Mouse (Mus musculus): ENCODE results near the gene Sgms2. TPM values are rescaled to one million over a fixed set of nuclear protein-coding genes. Genes with fewer than 3 reads are reported as not detected.
A peak's percentile ranks its signal among the peaks of the same experiment; 100 is the strongest.
"Not testable (repeated sequence)": the region's sequence is repeated elsewhere in the genome, so short reads cannot be mapped to it uniquely, and the experiment has no call there.

Sgms2 gene
- polyA plus RNA-seq, 1 experiment from 2014 or later: 9.1 TPM

DNA sequence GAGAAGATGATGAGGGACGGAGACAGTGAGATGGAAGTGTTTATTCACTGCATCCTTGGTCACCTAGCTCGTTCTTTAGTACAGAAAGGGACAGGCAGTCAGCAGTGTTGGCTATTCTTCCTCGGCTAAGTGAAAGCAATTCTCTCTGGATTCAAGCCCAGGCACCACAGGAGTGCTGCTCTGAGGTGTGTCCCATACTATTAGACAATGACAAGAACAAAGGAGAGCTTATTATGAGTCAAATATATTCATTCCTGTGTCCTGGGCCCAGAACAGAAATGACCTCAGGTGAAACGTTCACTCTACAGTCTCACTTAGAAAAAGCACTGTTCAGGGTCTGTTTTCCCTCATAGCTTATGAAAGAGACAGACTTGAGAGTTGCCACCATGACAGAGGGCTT is 151.9 kb downstream of the Sgms2 start:
- ATAC-seq (ENCODE audit: low FRiP score, low TSS enrichment): no peak
- H3K27me3 ChIP-seq (ENCODE audit: control insufficient read depth, insufficient read depth, low read length): no peaks in the 10 kb centered on the region
- H3K4me3 ChIP-seq (ENCODE audit: low read depth, low read length): no peak overlapping the region
- H3K4me1 ChIP-seq (replicated peaks; ENCODE audit: control insufficient read depth, insufficient read depth): peaks cover 5% of the 10 kb centered on the region
- no peak for DNase-seq (ENCODE audit: low spot score)
- H3K36me3 ChIP-seq (ENCODE audit: control insufficient read depth, insufficient read depth, low read length): no peaks in the 10 kb centered on the region
- no peak overlapping the region for H3K9ac ChIP-seq (ENCODE audit: low read length)
- 0 out of 2 replicates have a peak overlapping the region, but pooled peaks have one; percentile 20 for H3K27ac ChIP-seq (replicated peaks)
- no peaks in the 10 kb centered on the region for H3K9me3 ChIP-seq (ENCODE audit: control insufficient read depth, low read length)
- no peak overlapping the region for H3K4me2 ChIP-seq (replicated peaks; ENCODE audit: low read depth)
- TF ChIP-seq EP300 (optimal IDR thresholded peaks at IDR 0.05) (no peak), CTCF (IDR thresholded peaks at IDR 0.05; ENCODE audit: low read depth) (no peak)
- WGBS: 60% methylated on average over 4 of the region's 4 CpGs

- not testable (repeated sequence) for ATAC-seq (ENCODE audit: low FRiP score, low TSS enrichment); H3K27ac ChIP-seq (replicated peaks); H3K4me3 ChIP-seq (ENCODE audit: low read depth, low read length); H3K4me1 ChIP-seq (replicated peaks; ENCODE audit: control insufficient read depth, insufficient read depth); H3K9me3 ChIP-seq (ENCODE audit: control insufficient read depth, low read length); DNase-seq (ENCODE audit: low spot score); H3K36me3 ChIP-seq (ENCODE audit: control insufficient read depth, insufficient read depth, low read length); H3K9ac ChIP-seq (ENCODE audit: low read length); H3K4me2 ChIP-seq (replicated peaks; ENCODE audit: low read depth); H3K27me3 ChIP-seq (ENCODE audit: control insufficient read depth, insufficient read depth, low read length)
- 96% methylated on average over 7 of the region's 7 CpGs for WGBS
Measured at GRCm38 (mm10) chr3:131337749-131338148, 153.5 kb downstream of the Sgms2 start.

DNA sequence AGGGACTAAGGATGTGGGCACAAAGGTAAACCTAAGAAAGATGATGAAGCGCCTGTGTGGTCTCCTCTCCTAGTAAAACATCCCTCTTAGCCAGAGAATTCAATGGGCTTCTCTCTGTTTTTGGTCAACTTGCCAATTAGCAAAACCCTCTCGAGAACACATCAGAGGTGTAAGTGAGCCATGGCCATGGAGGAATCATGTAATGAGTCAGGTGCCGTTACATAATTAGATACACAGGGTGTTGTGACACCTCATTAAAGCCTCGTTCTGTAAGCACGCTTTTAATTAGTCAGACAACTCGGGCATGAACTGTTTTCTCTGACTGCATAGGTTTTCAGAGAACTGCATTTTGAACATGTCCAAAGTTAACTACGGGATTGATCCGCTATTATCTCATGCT is 154.6 kb downstream of the Sgms2 start:
- Histone ChIP-seq H3K9me3 (ENCODE audit: control insufficient read depth, low read length) (no peaks in the 10 kb centered on the region), H3K27me3 (ENCODE audit: control insufficient read depth, insufficient read depth, low read length) (no peaks in the 10 kb centered on the region), H3K4me1 (replicated peaks; ENCODE audit: control insufficient read depth, insufficient read depth) (peaks cover 5% of the 10 kb centered on the region), H3K4me3 (ENCODE audit: low read depth, low read length) (no peak overlapping the region), H3K36me3 (ENCODE audit: control insufficient read depth, insufficient read depth, low read length) (no peaks in the 10 kb centered on the region), H3K4me2 (replicated peaks; ENCODE audit: low read depth) (no peak overlapping the region), H3K9ac (ENCODE audit: low read length) (no peak overlapping the region), H3K27ac (replicated peaks) (no peak overlapping the region)
- 88% methylated on average over 8 of the region's 8 CpGs for WGBS
- DNase-seq (ENCODE audit: low spot score) (no peak), ATAC-seq (ENCODE audit: low FRiP score, low TSS enrichment) (no peak)
- TF ChIP-seq CTCF (IDR thresholded peaks at IDR 0.05; ENCODE audit: low read depth): no peak
- TF ChIP-seq EP300 (optimal IDR thresholded peaks at IDR 0.05): no peak

DNA sequence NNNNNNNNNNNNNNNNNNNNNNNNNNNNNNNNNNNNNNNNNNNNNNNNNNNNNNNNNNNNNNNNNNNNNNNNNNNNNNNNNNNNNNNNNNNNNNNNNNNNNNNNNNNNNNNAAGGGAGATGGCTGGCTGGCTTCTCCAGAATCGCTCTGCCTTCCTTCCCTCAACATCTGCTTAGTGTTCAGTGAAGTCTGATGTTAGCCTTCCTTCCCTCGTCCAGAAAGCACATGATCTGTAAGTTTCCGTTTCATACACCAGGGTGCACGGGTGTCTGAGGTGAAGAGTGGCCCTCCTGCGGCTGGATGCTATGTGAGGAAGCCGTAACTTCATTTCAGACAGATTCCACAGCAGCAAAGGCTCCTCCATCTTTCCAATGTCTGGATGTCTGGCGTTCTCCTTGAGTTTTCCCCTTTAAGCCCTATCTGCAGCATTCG is 156.1 kb downstream of the Sgms2 start:
- Histone ChIP-seq H3K27me3 (ENCODE audit: control insufficient read depth, insufficient read depth, low read length) (no peaks in the 10 kb centered on the region), H3K4me1 (replicated peaks; ENCODE audit: control insufficient read depth, insufficient read depth) (peaks cover 5% of the 10 kb centered on the region; the same call in 1 of the 2 replicates)
- WGBS: 45% methylated on average over 8 of the region's 8 CpGs

DNA sequence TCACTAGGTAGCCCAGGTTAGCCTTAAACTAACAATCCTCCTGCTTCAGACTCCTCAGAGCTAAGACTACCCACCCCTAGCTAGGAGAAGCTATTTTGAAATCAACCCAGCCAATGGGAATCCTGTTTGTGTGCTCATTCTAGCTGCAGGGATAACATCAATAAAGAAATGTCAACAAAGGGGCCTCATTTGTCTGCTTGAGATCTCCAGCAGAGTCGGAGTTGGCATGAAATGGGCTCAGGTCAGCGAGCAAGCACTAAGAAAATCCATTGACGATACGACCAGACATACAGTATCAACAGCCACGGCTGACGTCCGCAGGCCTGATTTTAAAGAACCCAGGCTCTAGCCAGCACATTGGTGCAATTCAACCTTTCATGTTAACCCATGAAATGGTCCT is 164.0 kb downstream of the Sgms2 start:
- Histone ChIP-seq H3K36me3 (ENCODE audit: control insufficient read depth, insufficient read depth, low read length) (no peaks in the 10 kb centered on the region; the same call in 1 of the 2 replicates), H3K4me1 (replicated peaks; ENCODE audit: control insufficient read depth, insufficient read depth) (no peaks in the 10 kb centered on the region), H3K27ac (replicated peaks) (no peak overlapping the region), H3K9me3 (ENCODE audit: control insufficient read depth, low read length) (no peaks in the 10 kb centered on the region), H3K4me2 (replicated peaks; ENCODE audit: low read depth) (no peak overlapping the region), H3K9ac (ENCODE audit: low read length) (no peak overlapping the region), H3K27me3 (ENCODE audit: control insufficient read depth, insufficient read depth, low read length) (no peaks in the 10 kb centered on the region), H3K4me3 (ENCODE audit: low read depth, low read length) (no peak overlapping the region)
- ATAC-seq (ENCODE audit: low FRiP score, low TSS enrichment): no peak
- TF ChIP-seq EP300 (optimal IDR thresholded peaks at IDR 0.05): no peak
- no peak for TF ChIP-seq CTCF (IDR thresholded peaks at IDR 0.05; ENCODE audit: low read depth)
- no peak for DNase-seq (ENCODE audit: low spot score)
- 43% methylated on average over 7 of the region's 7 CpGs for WGBS

More for the DNA sequence above, 156.1 kb downstream of the Sgms2 start:
- Histone ChIP-seq H3K9me3 (ENCODE audit: control insufficient read depth, low read length) (no peaks in the 10 kb centered on the region), H3K4me3 (ENCODE audit: low read depth, low read length) (no peak overlapping the region), H3K27ac (replicated peaks) (peak overlapping the region; percentile 63; the same call in 1 of the 2 replicates), H3K36me3 (ENCODE audit: control insufficient read depth, insufficient read depth, low read length) (no peaks in the 10 kb centered on the region), H3K9ac (ENCODE audit: low read length) (no peak overlapping the region), H3K4me2 (replicated peaks; ENCODE audit: low read depth) (peak overlapping the region; percentile 37; the same call in 1 of the 2 replicates)
- no peak for DNase-seq (ENCODE audit: low spot score)
- TF ChIP-seq CTCF (IDR thresholded peaks at IDR 0.05; ENCODE audit: low read depth) (no peak), EP300 (optimal IDR thresholded peaks at IDR 0.05) (no peak)
- ATAC-seq (ENCODE audit: low FRiP score, low TSS enrichment): 0 out of 2 replicates have a peak, but pooled peaks have one; percentile 30

- no peak for DNase-seq (ENCODE audit: low spot score)
- TF ChIP-seq EP300 (optimal IDR thresholded peaks at IDR 0.05) (no peak), CTCF (IDR thresholded peaks at IDR 0.05; ENCODE audit: low read depth) (no peak)
- Histone ChIP-seq H3K4me3 (ENCODE audit: low read depth, low read length) (no peak overlapping the region), H3K27ac (replicated peaks) (no peak overlapping the region), H3K36me3 (ENCODE audit: control insufficient read depth, insufficient read depth, low read length) (no peaks in the 10 kb centered on the region; the same call in 1 of the 2 replicates), H3K4me1 (replicated peaks; ENCODE audit: control insufficient read depth, insufficient read depth) (no peaks in the 10 kb centered on the region), H3K4me2 (replicated peaks; ENCODE audit: low read depth) (no peak overlapping the region), H3K27me3 (ENCODE audit: control insufficient read depth, insufficient read depth, low read length) (no peaks in the 10 kb centered on the region), H3K9ac (ENCODE audit: low read length) (no peak overlapping the region), H3K9me3 (ENCODE audit: control insufficient read depth, low read length) (no peaks in the 10 kb centered on the region)
- no peak for ATAC-seq (ENCODE audit: low FRiP score, low TSS enrichment)
- 85% methylated on average over 4 of the region's 4 CpGs for WGBS
Measured at GRCm38 (mm10) chr3:131326637-131327036, 164.6 kb downstream of the Sgms2 start.
